Mouse (Mus musculus): ENCODE measurements around the gene Mtor.

Gene Mtor

DNA sequence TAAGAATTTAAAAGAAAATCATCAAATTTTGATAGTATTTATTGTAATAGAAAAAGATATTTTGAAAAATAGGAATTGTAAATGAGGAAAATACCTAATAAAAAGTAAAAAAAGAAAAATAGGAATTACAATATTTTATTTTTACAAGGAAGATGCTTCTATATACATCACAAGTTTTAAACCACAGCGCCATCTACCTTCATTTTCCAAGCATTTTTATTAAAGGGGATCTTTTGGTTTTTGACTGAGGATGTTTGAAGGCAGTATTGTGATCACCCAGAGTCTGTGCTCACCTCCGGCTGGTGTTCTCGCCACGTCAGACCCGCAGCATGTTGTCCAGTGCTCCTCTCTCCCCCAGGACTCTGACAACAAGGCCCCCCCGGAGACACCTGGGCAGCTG, 46.7 kb downstream of the Mtor start:
- TF ChIP-seq GATA4 (IDR thresholded peaks at IDR 0.05; ENCODE audit: insufficient replicate concordance, low read length), result no peak

DNA sequence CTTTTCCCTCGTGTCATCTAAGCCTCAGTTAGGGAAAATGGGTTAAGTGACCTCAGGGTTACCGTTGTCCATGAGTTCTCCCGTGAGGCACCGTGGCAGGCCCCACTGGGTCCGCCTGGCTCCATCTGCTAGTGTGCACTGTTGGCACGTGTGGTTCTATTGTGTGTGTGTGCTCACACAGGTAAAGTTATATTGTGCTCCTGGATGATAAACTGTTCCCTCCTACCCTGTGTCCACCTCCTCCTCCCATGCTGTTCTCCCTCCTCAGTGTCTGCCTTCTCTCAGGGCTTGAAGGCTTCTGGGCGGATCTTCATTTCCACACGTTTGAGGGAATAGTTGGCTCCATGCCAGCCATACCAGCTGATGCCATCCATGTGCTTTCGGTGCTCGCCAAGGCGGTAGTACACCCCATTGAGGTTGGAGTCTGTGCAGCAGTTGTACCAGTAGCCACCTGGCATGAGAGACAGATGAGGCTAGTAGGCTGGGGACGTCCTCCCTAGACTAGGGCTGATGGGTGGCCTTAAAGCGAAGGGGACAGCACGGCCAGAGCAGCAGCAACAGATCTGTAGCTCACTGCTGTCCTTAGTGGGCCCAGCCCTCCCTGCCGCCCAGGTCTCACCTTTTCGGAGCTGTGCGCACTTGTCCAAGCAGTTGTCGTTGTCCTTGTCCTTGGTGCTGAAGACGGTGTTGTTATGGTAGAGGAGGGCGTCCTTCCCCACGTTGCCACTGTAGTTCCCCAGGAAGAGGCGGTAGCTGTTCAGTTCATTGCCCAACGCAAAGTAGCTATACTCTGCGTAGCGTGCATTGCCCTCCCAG, 47.7 kb downstream of the Mtor start:
- TF ChIP-seq GATA4 (IDR thresholded peaks at IDR 0.05; ENCODE audit: insufficient replicate concordance, low read length), result no peak

DNA sequence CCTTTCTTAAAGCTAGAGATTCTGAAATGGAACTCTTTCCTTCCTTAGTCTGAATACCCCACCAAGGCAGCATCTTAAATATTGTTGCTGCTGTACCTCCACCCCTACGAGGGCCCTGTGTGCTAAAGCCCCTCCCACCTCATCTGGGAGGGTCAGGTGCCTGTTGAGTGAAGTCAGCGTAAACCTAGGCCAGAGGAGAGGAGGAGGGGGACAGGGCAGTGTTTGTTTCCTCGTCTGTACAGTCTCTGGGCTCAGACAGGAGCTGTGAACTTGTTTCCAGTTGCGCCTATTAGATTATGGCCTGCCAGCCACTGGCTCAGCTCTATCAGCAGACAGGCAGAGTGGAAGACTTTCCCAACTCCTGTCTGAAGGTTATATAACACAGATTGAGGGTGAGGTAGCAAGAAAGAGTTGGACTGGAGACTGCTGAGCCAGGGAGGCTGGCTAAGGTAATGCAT, 52.0 kb downstream of the Mtor start, which contains the start of gene Angptl7:
Gene Angptl7, minus strand, starts transcription at position 51 of the 458 bp plus-strand sequence.
- no peak for TF ChIP-seq GATA4 (IDR thresholded peaks at IDR 0.05; ENCODE audit: insufficient replicate concordance, low read length)

DNA sequence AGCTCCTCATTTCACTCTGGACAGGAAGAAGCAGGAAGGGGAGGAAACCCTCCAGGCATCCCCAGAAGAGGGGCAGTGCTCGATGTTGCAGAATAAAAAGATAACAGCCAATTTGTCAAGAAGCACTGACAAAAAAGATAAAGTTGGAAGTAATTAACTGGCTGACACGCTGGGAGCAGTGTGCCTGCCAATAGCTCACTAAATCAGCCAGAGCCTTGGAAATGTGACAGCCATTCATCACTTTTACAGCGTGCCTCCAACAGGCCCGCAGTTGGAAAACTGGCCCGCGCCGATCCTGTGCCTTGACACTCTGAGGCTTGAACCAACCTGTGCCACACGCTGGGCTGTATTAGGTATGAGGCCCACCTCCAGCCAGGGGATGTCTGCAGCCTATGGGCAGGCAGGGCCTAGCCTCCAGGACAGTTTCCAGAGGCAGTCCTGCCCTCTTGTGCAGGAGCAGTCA, 56.1 kb downstream of the Mtor start:
- TF ChIP-seq GATA4 (IDR thresholded peaks at IDR 0.05; ENCODE audit: insufficient replicate concordance, low read length), result no peak

DNA sequence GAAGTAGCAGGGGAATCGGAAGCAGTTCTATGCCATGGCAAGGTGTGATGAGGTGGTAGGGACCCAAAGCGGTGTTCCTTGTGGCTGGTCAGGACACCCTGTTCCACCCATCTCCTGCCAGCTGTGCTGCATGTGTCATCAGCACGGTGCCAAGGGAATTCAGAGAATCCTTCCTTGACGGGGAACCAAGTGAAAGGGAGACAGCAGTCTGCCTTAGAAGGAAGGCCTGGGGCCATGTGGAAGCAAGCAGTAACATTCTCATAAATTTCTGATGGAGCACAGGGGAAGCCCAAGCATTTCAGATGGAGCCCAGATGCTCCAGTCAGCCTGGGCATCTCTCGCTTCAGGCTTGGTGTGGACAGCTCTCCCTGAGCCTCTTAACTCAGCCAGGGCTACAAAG, 59.2 kb downstream of the Mtor start:
- no peak for TF ChIP-seq GATA4 (IDR thresholded peaks at IDR 0.05; ENCODE audit: insufficient replicate concordance, low read length)

DNA sequence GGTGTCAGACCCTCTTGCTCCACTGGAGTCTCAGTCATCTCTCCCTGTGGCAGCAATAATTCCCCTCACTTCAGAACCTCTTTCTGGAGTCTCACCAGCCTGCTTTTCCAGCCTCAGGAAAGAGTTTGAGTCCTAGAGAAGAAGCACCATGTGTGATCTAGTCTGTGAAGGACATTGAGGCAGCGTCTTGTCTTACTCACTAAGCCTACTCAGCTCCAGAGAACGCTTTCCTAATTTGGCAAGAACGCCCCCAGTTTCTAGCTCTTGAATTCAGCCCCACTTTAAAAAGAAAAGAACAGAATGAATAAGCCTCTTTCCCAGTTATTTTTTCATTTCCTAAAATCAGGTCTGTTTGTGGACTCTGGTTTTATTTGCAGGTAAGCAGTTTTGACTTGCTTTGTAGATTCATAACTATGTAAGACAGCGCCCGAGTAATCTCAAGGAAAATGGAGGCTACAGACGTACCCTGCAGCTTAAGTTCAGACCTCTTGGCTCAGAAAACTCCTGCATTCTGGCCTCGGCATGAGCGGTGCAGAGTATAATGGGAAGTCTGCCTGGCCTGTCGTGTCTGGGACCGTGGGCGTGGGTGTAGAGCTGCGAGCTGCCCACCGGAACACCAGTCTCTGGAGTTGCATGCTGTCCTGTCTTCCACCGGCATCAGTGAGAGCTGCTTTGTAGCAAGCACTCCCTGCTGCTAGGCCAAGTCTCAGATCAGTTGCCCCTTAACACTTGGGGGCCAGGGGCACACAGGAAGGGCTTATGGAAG, 59.9 kb downstream of the Mtor start:
- TF ChIP-seq GATA4 (IDR thresholded peaks at IDR 0.05; ENCODE audit: insufficient replicate concordance, low read length), result no peak

DNA sequence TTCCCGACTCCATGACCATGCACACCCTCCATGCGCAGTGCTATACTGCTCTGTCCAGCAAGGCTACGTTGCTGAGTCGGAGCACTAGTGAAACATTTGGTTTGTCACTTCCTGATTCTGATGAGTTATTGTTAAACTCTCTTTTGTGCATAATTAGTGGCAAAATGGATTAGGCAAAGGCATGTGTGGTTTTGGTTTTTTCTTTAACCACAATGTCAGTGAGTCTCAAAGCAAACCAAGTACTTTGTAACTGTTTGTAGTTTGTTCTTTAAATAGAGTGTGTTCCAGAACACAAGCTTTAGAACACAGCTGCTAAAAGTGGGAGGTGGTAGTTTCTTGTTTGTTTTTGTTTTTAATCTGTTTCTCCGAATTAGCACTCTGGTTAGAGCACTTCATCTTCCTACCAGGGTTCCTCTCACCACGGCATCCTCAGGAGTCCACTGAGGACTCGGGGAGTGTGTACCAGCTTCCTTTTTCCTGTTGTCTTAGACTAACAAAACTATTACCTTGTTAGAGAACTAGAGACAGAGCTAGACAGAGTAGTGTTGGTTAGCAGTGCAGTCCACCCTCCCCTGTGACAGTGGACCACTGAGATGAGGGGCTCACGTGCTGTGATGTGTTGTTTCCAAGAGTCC, 61.2 kb downstream of the Mtor start:
- TF ChIP-seq GATA4 (IDR thresholded peaks at IDR 0.05; ENCODE audit: insufficient replicate concordance, low read length), result no peak

DNA sequence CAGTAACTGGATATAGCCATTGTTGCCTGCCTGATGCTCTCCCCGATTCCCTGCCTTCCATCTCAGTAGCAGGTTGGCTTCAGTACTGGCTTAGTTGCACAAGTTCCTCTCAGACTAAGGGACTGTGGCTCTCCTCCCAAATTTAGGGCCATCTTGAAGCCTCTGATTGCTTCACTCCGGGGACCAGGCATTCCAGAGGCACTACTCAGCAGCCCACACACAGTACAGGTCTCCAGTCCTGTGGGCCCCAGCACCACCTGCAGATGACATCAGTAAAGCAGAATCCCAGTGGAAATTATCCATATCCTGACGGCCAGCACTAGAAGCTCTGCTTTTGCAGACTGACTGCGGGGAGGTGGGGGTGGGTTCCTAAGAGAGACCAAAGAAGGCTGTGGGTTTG, 62.3 kb downstream of the Mtor start:
- no peak for TF ChIP-seq GATA4 (IDR thresholded peaks at IDR 0.05; ENCODE audit: insufficient replicate concordance, low read length)

DNA sequence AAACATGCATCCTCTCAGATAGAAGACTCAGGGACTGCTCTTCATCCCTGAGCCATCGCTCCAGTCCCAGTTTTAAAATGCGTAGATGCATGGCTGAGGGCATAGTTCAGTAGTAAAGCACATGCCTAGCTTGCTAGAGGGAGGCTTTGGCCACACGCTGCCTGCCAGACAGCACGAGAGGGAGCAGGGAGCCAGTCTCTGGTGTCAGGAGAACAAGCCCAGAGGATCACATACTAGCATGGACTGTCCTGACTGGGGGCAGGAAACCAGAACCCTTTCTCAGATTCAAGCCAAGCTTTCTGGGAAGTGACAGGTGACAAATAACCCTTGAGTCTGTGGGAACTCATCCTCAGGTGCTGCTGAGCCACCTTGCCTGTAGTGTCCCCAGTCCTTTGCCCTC, 62.9 kb downstream of the Mtor start:
- no peak for TF ChIP-seq GATA4 (IDR thresholded peaks at IDR 0.05; ENCODE audit: insufficient replicate concordance, low read length)

DNA sequence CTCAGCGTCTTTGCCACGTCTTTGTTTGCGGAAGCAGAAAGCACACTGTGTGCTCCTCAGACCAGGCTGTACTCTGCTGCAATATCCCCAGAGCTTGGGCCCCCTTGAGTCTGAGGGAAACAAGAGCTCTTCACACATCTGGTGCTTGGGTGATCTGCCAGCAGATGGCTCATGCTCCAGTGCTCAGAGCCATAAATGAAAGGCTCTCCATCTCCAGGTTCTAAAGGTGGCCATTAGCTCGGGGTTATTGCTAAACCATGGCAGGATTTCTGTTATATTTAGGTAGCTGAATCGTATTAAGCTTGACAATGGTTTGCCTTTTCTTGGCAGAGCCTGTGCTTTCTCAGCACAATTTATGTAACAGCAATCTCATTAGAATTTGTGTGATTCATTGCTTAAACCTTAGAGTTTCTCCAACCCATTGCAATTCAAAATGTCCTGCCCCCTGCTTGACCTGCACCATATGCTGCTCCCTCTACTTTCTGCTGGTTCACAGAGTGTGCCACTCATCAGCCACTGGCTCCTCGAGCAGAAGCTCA, 64.7 kb downstream of the Mtor start:
- no peak for TF ChIP-seq GATA4 (IDR thresholded peaks at IDR 0.05; ENCODE audit: insufficient replicate concordance, low read length)

DNA sequence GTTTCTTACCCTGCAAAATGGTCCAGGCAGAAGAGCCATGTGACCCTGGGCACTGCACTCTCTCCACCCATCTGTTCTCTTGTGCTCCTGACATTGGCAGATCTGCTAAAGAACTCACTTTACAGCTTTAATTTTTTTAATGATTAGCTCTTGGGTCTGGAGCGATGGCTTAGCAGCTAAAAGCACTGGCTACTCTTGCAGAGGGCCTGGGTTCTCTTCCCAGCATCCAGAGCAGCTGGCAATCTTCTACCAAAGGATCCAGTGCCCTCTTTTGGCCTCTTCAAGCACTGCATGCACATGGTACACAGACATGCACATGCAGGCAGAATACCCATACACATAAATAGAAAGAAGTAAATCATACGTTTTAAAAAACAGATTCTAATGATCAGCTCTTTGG, 66.9 kb downstream of the Mtor start:
- no peak for TF ChIP-seq GATA4 (IDR thresholded peaks at IDR 0.05; ENCODE audit: insufficient replicate concordance, low read length)

DNA sequence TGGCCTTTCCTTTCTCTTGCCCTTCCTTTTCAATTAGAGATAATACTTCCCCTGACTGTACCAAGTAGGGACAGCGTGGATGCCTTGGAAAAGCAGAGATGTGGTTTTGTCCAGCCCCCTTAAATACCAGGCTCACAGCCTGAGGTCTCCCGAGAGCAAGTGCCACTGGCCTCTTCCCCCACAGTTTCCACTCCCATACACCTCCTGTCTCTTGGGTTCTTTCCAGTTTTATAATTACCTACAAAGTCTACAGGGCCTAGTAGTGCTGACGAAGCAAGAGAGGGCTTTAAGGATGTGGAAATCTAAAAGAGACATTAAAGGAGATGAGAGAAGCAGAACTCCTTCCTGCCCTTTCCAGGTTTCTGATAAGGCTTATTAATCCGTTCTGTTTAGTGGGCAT, 69.4 kb downstream of the Mtor start:
- no peak for TF ChIP-seq GATA4 (IDR thresholded peaks at IDR 0.05; ENCODE audit: insufficient replicate concordance, low read length)

DNA sequence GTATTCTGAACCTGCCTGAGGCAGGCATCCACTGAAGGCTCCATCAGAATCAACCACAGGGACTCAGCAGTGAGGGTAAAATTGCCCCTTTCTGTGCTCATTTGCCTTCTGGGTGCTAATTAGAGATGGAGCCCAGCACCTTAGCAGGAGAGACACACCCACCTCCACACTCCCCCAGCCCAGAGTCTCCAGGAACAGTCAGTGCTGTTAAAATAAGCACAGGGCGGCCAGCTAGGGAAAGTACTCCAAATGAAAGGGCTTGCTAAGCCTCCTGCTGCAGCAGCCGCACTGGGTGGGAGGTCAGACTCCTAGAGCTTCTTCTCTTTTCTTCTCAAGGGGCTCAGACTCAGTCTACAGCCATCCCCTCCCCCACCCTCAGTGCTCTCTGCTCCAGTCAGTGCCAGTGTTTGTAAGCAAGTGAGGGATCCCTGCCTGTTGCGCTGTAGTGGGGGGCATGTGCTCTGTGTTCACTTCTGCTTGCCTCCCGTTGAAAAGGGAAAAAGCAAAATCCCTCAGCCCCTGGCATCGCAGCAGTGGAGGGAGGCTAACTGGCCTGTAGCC, 69.9 kb downstream of the Mtor start:
- TF ChIP-seq GATA4 (IDR thresholded peaks at IDR 0.05; ENCODE audit: insufficient replicate concordance, low read length), result no peak

DNA sequence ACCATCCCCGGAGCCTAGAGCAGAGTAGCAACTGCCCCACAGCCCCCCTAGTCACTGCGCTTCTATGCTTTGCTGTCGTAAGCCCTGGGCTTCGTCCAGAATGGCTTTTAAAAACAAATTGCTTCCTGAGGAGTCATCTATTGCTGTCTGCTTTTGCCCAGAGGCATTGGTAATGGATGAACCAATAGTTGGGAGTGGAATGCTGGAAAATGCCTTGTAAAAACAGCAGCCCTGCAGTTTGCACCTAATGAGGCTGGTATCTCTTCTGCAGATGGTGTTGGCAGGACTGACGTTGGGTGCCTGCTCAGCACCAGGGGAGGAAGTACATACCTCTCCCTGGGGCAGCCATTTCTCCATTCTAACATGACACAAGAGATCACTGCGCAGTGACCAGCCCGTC, 75.1 kb downstream of the Mtor start:
- TF ChIP-seq GATA4 (IDR thresholded peaks at IDR 0.05; ENCODE audit: insufficient replicate concordance, low read length), result no peak

Data from liver, adult (tissue).